Mouse (Mus musculus): Measurements from ENCODE around the gene Ndufaf3.
"Not testable (repeated sequence)": the region's sequence is repeated elsewhere in the genome, so short reads cannot be mapped to it uniquely, and the experiment has no call there.

The Ndufaf3 gene

DNA sequence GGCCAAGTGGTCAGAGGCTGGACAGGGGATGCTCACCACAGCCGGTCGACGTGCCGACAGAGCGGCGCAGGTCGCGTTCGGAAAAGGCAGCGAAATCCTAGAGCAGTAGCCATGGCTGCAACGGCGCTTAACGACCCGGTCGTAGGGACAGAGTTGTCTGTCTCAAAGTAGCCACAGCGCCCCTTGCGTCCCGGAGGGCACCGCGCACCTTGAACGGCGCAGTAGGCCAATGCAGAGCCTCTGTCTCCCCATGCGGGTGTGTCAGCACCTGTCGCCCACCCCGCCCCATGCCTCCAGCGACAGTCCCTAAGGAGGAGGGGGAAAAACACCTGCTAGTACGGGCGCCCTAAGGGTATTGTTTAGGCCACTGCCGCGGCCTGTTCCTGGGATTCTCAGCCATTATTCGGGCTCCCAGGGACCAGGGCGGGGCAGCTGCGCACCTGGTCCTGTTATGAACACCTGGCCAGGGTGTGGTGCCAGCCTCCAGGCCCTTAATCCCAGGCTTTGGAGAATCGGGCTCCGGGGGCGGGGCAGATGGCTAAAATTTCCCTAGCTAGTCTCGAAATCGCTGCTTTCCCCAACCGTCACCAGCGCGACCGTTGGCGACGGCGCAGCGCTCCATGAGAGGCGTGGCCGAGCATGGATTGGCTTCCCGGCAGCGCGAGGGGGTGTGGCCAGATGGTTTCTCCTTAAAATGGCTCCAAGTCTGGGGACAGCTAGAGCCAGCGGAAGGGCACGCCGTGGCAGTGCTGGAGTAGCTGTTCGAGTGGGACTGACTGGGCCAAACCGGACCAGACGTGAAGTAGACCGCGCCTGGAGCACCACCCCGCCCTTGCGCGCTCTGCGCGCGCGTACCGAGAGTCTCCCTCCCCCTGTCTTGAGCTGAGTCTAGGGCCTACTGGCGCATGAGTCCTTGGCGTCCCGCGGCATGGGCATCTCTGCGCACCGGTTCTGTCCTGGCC lies at the start of gene Ndufaf3:
Ndufaf3 (minus strand) TSS at position 620 of the 962 bp plus-strand sequence.
- DNase-seq (ENCODE audit: extremely low spot score), result peak; percentile 93

DNA sequence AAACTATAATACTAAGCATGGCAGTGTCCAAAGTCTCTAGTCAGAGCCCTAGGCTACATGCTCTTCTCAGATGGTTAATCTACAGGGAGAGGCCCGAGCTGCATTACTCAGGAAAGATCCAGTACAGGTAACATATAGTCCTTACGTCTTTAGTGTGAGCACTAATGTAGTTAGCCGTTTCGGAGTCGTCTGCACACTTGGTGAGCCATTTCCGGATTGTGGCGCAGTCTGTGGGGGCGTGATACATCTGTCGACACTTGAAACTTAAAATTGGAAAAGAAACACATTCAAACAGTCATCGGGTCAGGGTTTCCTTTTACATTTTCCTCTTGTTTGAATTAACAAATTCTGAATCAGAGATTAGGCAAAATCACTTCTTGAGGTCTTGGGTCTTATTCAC lies 44.3 kb upstream of the Ndufaf3 start:
- no peak for DNase-seq (ENCODE audit: extremely low spot score)

DNA sequence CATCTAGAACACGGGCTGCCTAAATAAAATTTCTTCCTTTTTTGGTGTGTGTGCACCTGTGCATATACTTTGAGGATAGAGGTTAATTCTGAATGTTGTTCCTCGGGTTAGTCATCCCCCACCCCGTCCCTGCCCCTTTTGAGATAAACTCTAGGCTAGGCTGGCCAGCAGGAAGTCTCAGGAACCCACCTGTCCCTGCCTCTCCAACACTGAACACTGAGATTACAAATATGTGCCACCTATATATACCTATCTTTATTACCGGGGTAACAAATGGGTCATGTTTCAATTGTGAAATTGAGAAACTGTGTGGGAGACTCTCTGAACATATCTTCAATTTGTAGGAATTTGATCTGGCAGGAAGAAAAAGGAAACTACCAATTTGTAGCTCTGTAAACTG lies 41.7 kb upstream of the Ndufaf3 start:
- DNase-seq (ENCODE audit: extremely low spot score), result no peak

DNA sequence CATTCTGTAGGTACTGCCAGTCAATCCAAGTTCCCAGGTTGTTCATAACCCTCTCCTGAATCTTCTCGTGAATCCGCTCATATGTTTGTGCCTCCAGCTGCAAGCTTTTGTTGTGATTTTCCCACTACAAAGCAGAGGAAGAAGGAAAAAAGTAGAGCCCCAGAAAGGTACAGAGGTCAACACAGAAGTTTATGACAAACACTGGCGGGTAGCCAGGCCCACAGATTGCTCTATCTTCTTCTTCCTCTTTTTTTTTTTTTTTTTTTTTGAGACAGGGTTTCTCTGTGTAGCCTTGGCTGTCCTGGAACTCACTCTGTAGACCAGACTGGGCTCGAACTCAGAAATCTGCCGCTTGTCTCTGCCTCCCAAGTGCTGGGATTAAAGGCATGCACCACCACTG lies 40.7 kb upstream of the Ndufaf3 start:
- DNase-seq (ENCODE audit: extremely low spot score), result not testable (repeated sequence)

DNA sequence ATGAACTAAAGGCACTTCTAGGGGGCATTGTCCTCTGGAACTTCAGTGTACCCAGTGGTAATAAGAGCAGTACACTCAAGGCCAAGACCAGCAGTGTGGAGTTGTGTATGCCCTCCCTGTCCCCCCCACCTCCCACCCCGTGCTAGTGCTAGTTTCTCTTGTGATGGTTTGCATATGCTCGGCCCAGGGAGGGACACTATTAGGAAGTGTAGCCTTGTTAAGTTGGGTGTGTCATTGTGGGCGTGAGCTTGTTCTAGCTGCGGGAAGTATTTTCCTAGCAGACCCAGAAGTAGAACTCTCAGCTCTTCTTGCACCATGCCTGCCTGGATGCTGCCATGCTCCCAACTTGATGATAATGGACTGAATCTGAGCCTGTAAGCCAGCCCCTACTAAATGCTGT lies 34.8 kb upstream of the Ndufaf3 start:
- DNase-seq (ENCODE audit: extremely low spot score), result no peak

DNA sequence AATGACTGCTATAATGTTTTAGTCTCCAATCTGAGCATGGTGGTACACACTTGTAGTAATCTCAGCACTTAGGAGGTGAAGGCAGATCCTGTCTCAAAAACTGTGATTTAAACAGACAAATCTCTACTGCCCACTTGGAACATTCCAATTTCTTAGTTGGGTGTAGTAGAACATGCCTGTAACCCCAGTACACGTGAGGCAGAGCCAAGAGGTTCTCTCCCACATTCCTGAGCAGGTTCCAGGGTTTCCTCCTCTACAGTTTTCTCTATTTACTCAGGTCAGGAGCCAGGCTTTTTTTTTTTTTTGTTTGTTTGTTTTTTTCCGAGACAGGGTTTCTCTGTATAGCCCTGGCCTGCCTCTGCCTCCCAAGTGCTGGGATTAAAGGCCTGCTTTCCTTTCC lies 32.8 kb upstream of the Ndufaf3 start:
- no peak for DNase-seq (ENCODE audit: extremely low spot score)

DNA sequence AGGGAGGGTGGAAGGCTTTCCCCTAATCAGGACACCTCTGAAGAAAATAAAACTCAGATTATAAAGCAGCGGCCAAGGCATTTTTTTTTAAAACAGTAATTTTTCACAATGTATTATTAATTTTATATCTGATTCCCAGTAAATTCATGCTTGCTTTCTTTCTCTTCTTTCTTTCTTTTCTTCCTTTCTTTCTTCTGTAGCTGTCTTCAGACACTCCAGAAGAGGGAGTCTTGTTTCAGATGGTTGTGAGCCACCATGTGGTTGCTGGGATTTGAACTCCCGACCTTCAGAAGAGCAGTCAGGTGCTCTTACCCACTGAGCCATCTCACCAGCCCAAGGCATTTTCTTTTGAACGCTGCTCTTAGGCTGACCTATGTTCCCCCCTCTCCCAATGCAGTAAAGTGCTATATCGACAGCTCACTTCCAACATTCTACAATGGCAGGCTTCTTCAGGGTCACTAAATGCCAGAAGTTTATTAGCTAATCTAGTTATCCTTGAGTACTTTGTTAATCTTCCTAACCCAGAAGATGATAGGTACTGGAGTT lies 31.9 kb upstream of the Ndufaf3 start:
- DNase-seq (ENCODE audit: extremely low spot score), result no peak

DNA sequence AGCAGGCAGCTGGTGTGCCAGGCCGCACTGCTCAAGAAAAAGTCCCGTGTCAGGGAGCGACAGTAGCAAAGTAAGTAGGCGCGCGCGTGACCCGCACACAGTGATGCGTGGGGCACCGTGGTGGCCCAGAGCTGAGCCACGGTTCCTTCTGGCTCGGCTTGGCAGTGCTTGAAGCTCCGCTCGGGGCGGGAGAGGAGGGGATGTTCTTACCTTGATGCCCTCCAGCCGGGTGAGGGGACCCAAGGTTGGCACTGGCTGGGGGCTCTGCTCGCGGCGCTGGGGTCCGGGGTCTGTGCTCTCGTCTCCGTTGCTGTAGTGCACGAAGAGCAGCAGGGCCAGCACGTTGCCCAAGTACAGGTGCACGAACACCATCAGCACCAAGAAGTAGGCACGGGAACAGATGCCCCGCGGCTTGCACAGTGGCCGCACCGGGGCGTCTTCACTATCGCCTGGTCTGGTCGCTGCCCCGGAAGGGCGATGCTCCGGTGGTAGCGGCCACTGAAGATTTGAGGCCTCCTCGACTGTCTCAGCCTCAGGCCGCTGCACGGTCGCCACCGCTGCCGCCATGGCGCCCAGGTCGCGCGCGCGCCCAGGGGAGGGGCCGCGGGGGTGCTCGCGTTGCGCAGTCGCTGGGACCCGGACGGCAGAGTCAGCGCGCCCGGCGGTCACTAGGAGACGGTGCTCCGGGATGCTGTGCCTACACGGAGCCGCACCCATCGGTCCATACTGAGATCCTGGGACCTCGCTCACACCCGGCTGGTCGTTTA lies 29.9 kb upstream of the Ndufaf3 start, which contains the start of gene P4htm:
P4htm (minus strand) TSS at position 670 of the 767 bp plus-strand sequence.
- peak; percentile 69 for DNase-seq (ENCODE audit: extremely low spot score)

DNA sequence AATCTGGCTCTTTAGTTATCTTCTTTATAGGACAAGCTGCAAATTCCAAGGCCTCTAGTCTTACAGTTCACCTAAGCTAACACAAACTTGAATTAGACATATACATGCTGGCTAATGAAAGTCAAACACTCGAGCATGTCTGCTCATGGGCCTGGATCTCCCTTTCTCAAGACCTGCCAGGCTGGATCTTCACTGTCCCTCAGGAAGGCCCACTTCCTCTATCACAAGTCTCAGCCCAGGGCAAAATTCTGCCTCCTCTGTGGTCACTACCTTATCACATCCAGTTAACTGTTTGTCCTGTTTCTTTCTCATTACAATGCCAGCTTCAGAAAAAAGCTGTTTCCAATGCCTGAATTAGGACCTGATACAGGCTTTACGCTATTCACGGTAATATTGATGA lies 27.1 kb upstream of the Ndufaf3 start:
- DNase-seq (ENCODE audit: extremely low spot score), result no peak

DNA sequence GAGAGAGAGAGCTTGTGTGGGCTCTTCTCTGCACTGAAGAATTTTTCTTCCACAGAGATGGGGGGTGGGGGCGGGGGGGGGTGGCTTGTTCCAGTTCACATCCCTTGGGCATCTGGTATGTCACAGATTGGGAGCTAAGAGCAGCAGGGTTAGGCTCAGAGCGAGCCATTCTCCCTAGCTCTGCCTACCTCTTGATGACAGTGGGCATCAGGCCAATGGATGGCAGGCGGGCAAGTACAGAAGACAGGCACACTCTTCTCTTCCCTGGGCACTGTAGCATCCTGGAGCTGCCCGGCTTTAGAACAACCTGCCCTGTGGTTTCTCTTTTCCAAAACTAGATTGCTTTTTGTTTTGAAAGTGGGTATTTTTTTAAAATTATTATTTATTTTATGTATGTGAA lies 24.2 kb upstream of the Ndufaf3 start:
- DNase-seq (ENCODE audit: extremely low spot score), result no peak

DNA sequence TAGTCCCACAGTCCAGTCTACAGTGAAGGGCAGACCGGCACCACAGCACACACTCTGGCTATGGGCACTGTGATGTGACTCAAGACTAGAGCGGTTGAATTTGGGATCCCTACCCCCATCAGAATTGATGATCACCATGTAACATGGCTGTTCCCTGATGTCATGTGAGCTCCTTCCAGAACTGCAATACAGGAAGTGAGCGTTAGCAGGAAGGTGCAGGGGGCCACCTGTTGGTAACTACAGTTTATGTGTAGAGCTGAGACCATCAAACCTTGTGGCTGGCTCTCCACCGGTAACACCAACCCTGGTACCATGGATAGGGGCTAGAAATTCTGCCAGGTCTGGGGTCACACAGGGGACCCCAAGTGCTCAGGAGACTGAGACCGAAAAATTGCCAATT lies 22.0 kb upstream of the Ndufaf3 start:
- DNase-seq (ENCODE audit: extremely low spot score), result no peak

DNA sequence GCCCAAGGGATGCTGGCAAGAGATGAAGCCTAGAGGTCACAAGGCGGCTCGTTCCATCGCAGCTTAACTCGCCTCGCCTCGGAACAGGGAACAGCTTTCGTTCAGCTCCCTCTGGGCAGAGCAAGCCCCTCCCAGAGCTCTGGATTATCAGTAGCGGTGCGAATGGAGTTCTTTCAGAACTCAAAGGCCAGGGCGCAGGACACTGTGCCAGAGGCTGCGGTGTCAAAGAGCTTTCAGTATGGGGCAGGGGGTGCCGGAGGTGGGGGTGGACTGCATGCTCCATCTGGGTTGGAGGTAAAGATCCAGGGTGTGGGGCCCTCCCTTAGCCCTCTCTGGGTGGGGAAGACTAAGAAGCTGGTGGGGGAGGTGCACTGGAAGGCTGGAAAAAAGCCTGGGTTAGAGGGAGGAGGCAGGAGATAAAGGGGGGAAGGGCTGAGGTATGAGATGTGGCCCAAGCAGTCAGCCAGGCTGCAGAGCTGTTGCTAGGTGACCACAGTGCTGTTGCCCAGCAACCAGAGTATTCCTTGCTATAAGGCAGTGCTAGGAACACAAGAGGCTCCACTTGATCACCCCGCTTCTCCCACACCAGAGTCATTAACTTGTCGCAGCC lies 20.4 kb upstream of the Ndufaf3 start:
- peak; percentile 88 for DNase-seq (ENCODE audit: extremely low spot score)

DNA sequence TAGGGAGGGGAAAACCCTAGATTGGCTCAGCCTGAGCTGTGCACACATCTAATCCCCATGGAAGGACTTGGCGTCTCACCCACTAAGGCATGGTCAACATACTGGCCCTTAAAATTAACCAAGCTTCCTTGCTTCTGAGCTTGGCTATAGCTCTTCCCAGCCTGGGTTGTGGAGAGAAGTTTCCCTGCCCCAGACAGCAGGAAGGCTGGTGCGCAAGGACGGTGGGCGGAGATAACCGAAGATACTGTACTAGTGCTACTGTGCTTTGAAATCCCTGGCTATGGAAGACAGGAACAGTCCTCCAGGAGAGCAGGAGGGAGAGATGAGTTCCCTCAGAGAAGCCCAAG lies 12.1 kb upstream of the Ndufaf3 start:
- no peak for DNase-seq (ENCODE audit: extremely low spot score)

DNA sequence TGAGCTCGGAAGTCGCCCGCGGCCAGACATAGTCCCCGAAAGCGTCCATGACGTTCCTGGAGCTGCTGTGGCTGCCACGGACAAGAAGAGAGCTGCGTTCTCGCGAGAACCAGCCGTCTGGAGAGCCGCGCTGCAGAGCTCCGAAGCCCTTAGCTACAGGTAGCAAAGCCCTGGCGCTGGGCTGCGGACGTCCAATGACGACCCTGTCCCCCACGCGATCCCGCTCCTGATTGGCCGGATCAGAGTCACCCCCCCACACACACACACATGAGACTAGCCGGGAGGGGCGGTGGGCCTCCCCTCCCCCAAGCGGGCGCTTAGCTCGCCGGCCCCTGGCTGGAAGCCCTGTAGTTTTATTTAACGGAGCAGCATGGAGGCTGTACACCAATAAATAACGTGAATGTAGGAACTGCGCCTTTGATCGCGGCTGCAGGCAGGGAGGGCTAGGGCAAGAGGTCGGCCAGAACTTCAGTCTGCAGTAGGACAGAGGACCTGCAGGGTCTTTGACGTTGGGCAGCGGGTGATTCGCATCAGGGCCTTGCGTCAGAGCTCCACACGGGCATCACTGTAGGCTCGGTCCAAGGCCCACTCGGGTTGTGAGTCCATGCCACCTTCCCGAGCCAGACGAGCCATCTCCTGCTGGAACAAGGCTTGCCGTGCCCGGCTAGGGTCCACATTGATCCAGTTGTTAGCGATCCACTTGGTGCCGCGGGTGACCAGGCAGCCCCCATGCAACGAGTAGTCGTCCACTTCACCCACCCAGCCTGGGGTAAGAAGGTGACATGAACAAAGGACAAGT lies 11.5 kb upstream of the Ndufaf3 start, which contains the start of gene Wdr6:
Wdr6 (minus strand) TSS at position 195 of the 799 bp plus-strand sequence.
- DNase-seq (ENCODE audit: extremely low spot score), result peak; percentile 96

DNA sequence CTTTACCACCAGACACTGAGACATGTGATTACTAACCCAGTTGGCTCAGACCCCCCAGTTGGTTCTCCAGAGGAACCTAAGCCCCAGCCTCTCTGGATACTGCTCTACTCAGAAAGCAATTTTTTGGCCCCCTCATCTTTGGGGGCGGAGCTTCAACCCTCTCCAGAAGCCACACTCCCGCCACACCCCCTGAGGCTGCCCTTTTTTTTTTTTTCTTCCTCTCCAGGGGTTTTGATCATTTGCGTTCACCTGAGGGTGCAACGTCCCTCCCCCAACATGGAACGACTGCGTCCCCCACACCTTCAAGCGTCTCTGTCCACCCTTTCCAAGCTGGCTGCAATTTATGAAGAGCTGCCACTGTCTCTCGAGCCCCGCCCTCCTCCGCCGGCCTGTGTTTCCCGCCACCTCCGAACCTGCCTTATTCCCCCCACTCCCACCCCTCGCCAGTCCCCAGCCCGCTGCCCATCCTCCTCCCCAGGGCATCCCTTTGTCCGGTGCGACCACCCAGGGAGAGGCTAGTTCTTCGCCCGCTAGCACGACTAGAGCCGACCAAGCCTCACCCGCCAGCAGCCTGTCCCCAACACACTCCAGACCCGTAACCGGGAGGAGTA lies 10.8 kb upstream of the Ndufaf3 start:
- no peak for DNase-seq (ENCODE audit: extremely low spot score)

DNA sequence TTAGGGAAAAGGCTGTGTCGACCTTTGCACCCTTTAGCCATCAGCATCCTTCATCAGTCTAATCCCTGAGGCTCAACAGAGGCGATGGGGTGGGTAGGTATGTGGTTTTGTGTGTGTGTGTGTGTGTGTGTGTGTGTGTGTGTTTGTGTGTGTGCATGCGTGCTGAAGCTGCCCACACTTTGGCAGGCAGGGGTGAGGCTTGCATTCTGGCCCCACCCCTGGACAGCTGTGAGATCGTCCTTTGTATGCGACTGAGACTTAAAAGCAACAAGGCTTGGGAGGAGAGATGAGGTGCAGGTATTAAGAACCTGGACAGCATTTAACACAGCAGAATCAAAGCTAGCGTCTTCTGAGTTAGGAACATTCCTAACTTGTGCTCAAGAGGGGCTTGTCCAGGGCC lies 9.8 kb upstream of the Ndufaf3 start:
- no peak for DNase-seq (ENCODE audit: extremely low spot score)

DNA sequence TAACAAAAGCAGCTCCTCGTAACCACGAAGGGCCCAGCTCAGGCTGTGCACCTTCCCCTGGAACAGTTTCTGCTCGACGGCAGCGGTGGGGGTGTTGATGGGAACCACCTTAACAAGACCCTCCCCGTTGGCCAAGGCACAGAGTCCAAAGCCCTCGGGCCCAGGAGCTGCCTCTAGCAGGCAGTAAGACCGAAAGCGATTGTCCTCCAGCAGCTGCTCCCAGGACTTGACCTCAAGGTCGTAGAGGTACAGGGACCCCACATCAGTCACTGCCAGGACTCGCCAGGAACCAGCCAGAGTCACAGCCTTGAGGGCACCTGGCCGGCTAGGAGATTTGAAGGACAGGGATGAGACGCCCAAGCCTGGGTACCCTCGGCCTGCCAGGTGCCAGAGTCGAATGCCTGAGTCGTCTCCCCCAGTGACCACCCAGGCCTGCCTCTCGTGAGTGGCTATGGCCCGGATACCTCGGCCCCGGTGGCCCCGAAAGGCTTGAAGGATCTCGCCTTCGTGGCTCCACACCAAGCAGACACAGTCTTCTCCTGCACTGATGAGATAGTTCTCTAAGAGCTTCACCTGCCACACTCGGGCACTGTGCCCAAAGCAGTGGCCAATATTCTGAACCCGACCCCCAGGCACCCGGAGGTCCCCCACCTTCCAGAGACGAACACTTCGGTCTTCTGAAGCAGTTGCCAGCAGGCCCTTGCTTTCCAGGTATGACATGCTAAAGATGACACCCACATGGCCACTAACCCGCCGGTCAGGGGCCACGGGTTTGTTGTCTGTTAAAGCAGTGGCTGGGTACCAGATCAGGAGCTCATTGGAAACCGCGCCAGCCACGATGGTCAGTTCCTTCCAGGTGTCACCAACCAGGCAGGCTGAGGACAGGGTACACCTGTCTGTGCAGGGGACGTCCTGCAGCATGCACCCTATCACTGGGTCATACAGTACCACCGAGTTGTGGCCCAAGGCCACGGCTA lies 8.4 kb upstream of the Ndufaf3 start:
- DNase-seq (ENCODE audit: extremely low spot score), result no peak

DNA sequence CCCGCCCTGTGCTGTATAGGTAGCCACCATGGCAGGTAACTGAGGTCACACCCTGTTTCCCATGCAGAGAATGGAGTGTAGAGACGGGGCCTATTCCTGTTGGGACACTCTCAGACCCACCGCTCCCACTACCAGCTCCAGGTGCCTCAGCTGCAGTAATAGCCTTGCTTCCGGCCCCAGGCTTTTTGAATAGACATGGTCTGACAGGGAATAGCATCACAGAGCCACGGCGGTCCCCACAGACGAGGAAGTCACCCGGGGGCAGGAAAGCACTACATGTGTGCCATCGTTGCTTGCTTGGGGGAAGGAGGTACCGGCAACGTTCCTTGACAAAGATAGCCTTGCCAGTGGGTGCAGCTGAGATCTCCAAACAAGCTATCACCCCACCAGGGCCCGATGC lies 7.7 kb upstream of the Ndufaf3 start:
- DNase-seq (ENCODE audit: extremely low spot score), result no peak
